Mouse (Mus musculus) forebrain, embryonic 11.5 days (tissue): ENCODE measurements around the gene Zfp385b. TPM values are rescaled to one million over a fixed set of nuclear protein-coding genes. Genes with fewer than 3 reads are reported as not detected.

ENCODE experiments used
- ATAC-seq: fragments of 200-750 bp; cut with Nextera tagmentation; replicated peaks from 2 replicates; pipeline ENCODE4 v1.8.0; 2017; ENCODE audit warnings: moderate TSS enrichment; ENCODE audit not compliant: low FRiP score
- DNase-seq: peaks from one replicate; pipeline ENCODE4 v3.0.0-alpha.2; 2017; ENCODE audit warnings: low spot score
- H3K27ac ChIP-seq: fragments of 300-500 bp; sonication (generic); 2 replicates; pipeline ENCODE4 v1.5.1; 2014; ENCODE audit warnings: low read depth, low read length
- H3K27me3 ChIP-seq: fragments of 300-500 bp; sonication (generic); 2 replicates; pipeline ENCODE4 v1.6.1; 2014; ENCODE audit warnings: mild to moderate bottlenecking, low read length, mixed read lengths; ENCODE audit not compliant: control insufficient read depth, insufficient read depth
- H3K36me3 ChIP-seq: fragments of 300-500 bp; sonication (generic); 2 replicates; pipeline ENCODE4 v1.6.1; 2014; ENCODE audit warnings: mild to moderate bottlenecking, low read length, moderate library complexity, mixed read lengths; ENCODE audit not compliant: control insufficient read depth, insufficient read depth
- H3K4me1 ChIP-seq: fragments of 300-500 bp; sonication (generic); replicated peaks from 2 replicates; pipeline ENCODE4 v1.6.1; 2014; ENCODE audit warnings: low read length, mixed read lengths; ENCODE audit not compliant: control insufficient read depth, insufficient read depth
- H3K4me2 ChIP-seq: fragments of 300-500 bp; sonication (generic); 2 replicates; pipeline ENCODE4 v1.6.1; 2014; ENCODE audit warnings: low read depth, mild to moderate bottlenecking, low read length, moderate library complexity, mixed read lengths; ENCODE audit not compliant: severe bottlenecking
- H3K4me3 ChIP-seq: fragments of 300-500 bp; sonication (generic); 2 replicates; pipeline ENCODE4 v1.5.1; 2014; ENCODE audit warnings: low read depth, low read length
- H3K9ac ChIP-seq: fragments of 300-500 bp; sonication (generic); 2 replicates; pipeline ENCODE4 v1.6.1; 2014; ENCODE audit warnings: low read length
- H3K9me3 ChIP-seq: fragments of 300-500 bp; sonication (generic); 2 replicates; pipeline ENCODE4 v1.6.1; 2016; ENCODE audit warnings: low read length, mixed read lengths; ENCODE audit not compliant: control insufficient read depth
- WGBS: fragments of 180-500 bp; shearing (Covaris S2); extraction: QIAGEN DNeasy Blood & Tissue Kit; methylation state at CpG from one replicate; pipeline ENCODE4 v1.1.7; 2014; 5-methylcytosine and 5-hydroxymethylcytosine counted together
- polyA plus RNA-seq: library from polyadenylated mRNA; unstranded; fragments of >200 nt; fragmentation: Nextera tagmentation; extraction: Ambion mirVana; gene quantifications from 2 replicates; pipeline ENCODE4 v1.2.1, GENCODE M21; 2014

The Zfp385b gene
- polyA plus RNA-seq, 1 experiment from 2014 or later, result 1.0 TPM

GRCm38 (mm10) chr2:77745246-77745645, 74.2 kb downstream of the Zfp385b start:
- Histone ChIP-seq H3K27ac (no peak overlapping the region), H3K4me2 (no peak overlapping the region), H3K9ac (no peak overlapping the region), H3K36me3 (no peaks in the 10 kb centered on the region), H3K27me3 (no peaks in the 10 kb centered on the region), H3K4me1 (no peaks in the 10 kb centered on the region), H3K9me3 (no peaks in the 10 kb centered on the region), H3K4me3 (no peak overlapping the region)
- ATAC-seq, result no peak
- 95% methylated on average over 7 of the region's 7 CpGs for WGBS
- no peak for DNase-seq

- H3K4me3 ChIP-seq, result no peak overlapping the region
- no peaks in the 10 kb centered on the region for H3K27me3 ChIP-seq
- ATAC-seq, result no peak
- H3K27ac ChIP-seq, result no peak overlapping the region
- no peaks in the 10 kb centered on the region for H3K4me1 ChIP-seq
- no peak for DNase-seq
- WGBS, result 78% methylated on average over 4 of the region's 4 CpGs
- H3K4me2 ChIP-seq, result no peak overlapping the region
- H3K9ac ChIP-seq, result no peak overlapping the region
- no peaks in the 10 kb centered on the region for H3K36me3 ChIP-seq
- H3K9me3 ChIP-seq, result no peaks in the 10 kb centered on the region
Observed at GRCm38 (mm10) chr2:77742359-77742758, 77.1 kb downstream of the Zfp385b start.

GRCm38 (mm10) chr2:77730196-77730595, 89.2 kb downstream of the Zfp385b start:
- Histone ChIP-seq H3K27ac (no peak overlapping the region), H3K4me1 (no peaks in the 10 kb centered on the region), H3K4me3 (no peak overlapping the region), H3K9ac (no peak overlapping the region), H3K4me2 (no peak overlapping the region), H3K36me3 (no peaks in the 10 kb centered on the region), H3K27me3 (no peaks in the 10 kb centered on the region), H3K9me3 (no peaks in the 10 kb centered on the region)
- no peak for DNase-seq
- 87% methylated on average over 2 of the region's 2 CpGs for WGBS
- ATAC-seq, result no peak

GRCm38 (mm10) chr2:77726798-77727197, 92.6 kb downstream of the Zfp385b start:
- H3K27ac ChIP-seq, result no peak overlapping the region
- H3K4me3 ChIP-seq, result no peak overlapping the region
- H3K27me3 ChIP-seq, result no peaks in the 10 kb centered on the region
- no peak overlapping the region for H3K9ac ChIP-seq
- ATAC-seq (no peak), DNase-seq (no peak)
- no peaks in the 10 kb centered on the region for H3K4me1 ChIP-seq
- WGBS, result 82% methylated on average over 7 of the region's 7 CpGs
- H3K9me3 ChIP-seq, result no peaks in the 10 kb centered on the region
- no peaks in the 10 kb centered on the region for H3K36me3 ChIP-seq
- no peak overlapping the region for H3K4me2 ChIP-seq

GRCm38 (mm10) chr2:77720806-77721205, 98.6 kb downstream of the Zfp385b start:
- WGBS, result 88% methylated on average over 4 of the region's 4 CpGs

GRCm38 (mm10) chr2:77716367-77716766, 103.1 kb downstream of the Zfp385b start:
- no peaks in the 10 kb centered on the region for H3K27me3 ChIP-seq
- H3K9ac ChIP-seq, result no peak overlapping the region
- WGBS, result 93% methylated on average over 3 of the region's 3 CpGs
- no peak for ATAC-seq
- H3K4me3 ChIP-seq, result no peak overlapping the region
- no peak for DNase-seq
- H3K36me3 ChIP-seq, result no peaks in the 10 kb centered on the region
- H3K4me1 ChIP-seq, result no peaks in the 10 kb centered on the region
- no peaks in the 10 kb centered on the region for H3K9me3 ChIP-seq
- no peak overlapping the region for H3K27ac ChIP-seq
- no peak overlapping the region for H3K4me2 ChIP-seq

More at GRCm38 (mm10) chr2:77720806-77721205, 98.6 kb downstream of the Zfp385b start:
- H3K4me1 ChIP-seq, result no peaks in the 10 kb centered on the region
- no peaks in the 10 kb centered on the region for H3K36me3 ChIP-seq
- DNase-seq, result no peak
- no peak overlapping the region for H3K4me3 ChIP-seq
- H3K9me3 ChIP-seq, result no peaks in the 10 kb centered on the region
- H3K27ac ChIP-seq, result no peak overlapping the region
- no peak overlapping the region for H3K4me2 ChIP-seq
- no peak for ATAC-seq
- H3K9ac ChIP-seq, result no peak overlapping the region
- H3K27me3 ChIP-seq, result no peaks in the 10 kb centered on the region

GRCm38 (mm10) chr2:77713886-77714285, 105.6 kb downstream of the Zfp385b start:
- no peak for ATAC-seq
- Histone ChIP-seq H3K9me3 (no peaks in the 10 kb centered on the region), H3K27me3 (no peaks in the 10 kb centered on the region), H3K4me3 (no peak overlapping the region), H3K4me1 (no peaks in the 10 kb centered on the region), H3K9ac (no peak overlapping the region), H3K36me3 (no peaks in the 10 kb centered on the region), H3K27ac (no peak overlapping the region), H3K4me2 (no peak overlapping the region)
- WGBS, result 77% methylated on average over 5 of the region's 5 CpGs
- no peak for DNase-seq

GRCm38 (mm10) chr2:77711751-77712150, 107.7 kb downstream of the Zfp385b start:
- Histone ChIP-seq H3K9ac (no peak overlapping the region), H3K9me3 (no peaks in the 10 kb centered on the region), H3K27ac (no peak overlapping the region), H3K27me3 (no peaks in the 10 kb centered on the region), H3K4me3 (no peak overlapping the region), H3K4me2 (no peak overlapping the region), H3K4me1 (no peaks in the 10 kb centered on the region), H3K36me3 (no peaks in the 10 kb centered on the region)
- ATAC-seq (no peak), DNase-seq (no peak)
- WGBS, result 86% methylated on average over 1 of the region's 1 CpGs

GRCm38 (mm10) chr2:77709206-77709794, 110.1 kb downstream of the Zfp385b start:
- Histone ChIP-seq H3K9me3 (no peaks in the 10 kb centered on the region), H3K36me3 (no peaks in the 10 kb centered on the region), H3K9ac (no peak overlapping the region), H3K27ac (no peak overlapping the region), H3K4me1 (no peaks in the 10 kb centered on the region), H3K4me2 (no peak overlapping the region), H3K4me3 (no peak overlapping the region), H3K27me3 (no peaks in the 10 kb centered on the region)
- DNase-seq, result peak; percentile 64
- 26% methylated on average over 7 of the region's 7 CpGs for WGBS
- ATAC-seq, result peak; percentile 77
